Mouse (Mus musculus) adrenal gland, postnatal 36 days (tissue): ENCODE results near the gene Hoxd10. TPM values are rescaled to one million over a fixed set of nuclear protein-coding genes. Genes with fewer than 3 reads are reported as not detected.

Source experiments
- DNase-seq, 2 experiments: peaks; one replicate each; pipeline ENCODE4 v3.0.0; 2021; ENCODE audit warnings: mixed read lengths in 1 of 2
- total RNA-seq, 2 experiments: library from RNA; stranded (reverse); gene quantifications; 2 replicates each; pipeline ENCODE4 v1.2.3; 2021

Hoxd10 gene
- total RNA-seq, 2 experiments from 2014 or later: not detected

DNA sequence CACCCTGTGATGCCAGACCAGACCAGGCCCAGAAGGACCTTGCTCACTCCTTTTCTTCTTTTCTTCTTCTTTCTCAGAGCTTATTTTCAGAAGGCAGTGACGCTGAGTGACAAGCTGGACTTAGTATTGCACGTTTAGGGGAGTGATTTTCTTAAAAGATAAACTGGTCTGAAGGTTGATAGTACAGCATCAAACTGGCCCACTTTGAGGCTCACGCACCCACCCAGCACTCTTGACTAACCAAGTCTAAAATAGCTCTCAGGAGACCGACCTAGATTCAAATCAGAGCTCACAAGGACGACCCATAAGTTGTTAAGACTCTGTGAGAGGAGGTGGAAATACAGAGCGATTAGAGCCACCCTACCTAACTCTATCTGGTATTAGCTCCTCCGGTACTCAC is 25.3 kb upstream of the Hoxd10 start:
- no peak for DNase-seq

DNA sequence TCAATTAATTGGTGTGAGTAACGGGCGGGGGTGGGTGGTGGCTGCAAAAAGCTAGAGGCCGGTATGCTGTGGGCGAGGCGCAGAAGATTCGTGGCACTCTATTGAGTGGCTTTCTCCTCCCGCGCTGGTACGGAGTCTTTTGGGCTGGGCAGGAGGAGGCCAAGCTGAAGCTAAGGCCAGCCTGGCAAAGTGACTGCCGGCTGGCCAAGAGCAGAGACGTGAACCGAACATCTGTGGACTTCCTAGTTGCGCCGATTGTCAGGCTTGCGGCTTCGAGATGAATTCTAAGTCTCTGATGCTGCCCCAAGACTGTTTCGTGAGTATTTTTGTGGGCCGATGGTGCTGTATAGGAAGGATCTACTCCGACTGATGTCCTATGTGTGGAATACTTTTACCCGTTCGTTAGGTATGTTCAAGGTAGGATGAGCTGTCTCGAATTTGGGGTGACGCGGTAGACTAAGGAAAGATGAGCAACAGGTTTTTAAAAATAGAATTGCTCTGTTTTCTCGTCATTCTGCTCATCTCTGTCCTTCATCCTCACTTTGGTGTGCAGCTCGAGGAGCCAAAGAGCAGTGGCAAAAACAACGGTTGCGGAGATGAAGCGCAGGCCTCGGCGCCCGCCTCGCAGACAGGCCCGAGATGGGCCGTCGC is 24.4 kb upstream of the Hoxd10 start:
- DNase-seq: no peak

DNA sequence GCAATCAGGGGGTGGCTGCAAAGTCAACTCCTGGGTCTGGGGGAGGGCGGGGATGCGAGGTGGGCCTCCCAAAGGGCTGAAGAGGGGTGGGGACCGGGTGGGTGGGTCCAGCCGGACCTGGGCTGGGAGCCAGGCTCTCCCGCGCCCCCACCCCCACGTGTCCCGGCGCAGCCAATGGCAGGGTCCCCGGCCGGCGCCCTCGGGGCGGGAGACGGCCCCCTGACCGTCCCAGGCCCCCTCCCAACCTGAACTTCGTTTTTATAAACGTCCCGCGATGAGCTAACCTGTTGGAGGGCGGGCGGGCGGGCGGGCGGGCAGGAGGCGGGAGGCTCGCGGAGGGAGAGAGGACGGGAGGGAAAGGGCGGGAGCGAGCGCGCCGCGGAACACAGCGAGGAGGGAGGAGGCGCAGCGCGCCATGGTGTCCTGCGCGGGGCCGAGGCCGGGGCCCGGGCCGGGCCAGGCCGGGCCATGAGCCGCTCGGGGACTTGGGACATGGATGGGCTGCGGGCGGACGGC is 23.8 kb upstream of the Hoxd10 start, which contains the start of gene Hoxd13:
Gene Hoxd13 (plus strand): TSS at position 469 of the 516 bp plus-strand sequence.
- DNase-seq: no peak

DNA sequence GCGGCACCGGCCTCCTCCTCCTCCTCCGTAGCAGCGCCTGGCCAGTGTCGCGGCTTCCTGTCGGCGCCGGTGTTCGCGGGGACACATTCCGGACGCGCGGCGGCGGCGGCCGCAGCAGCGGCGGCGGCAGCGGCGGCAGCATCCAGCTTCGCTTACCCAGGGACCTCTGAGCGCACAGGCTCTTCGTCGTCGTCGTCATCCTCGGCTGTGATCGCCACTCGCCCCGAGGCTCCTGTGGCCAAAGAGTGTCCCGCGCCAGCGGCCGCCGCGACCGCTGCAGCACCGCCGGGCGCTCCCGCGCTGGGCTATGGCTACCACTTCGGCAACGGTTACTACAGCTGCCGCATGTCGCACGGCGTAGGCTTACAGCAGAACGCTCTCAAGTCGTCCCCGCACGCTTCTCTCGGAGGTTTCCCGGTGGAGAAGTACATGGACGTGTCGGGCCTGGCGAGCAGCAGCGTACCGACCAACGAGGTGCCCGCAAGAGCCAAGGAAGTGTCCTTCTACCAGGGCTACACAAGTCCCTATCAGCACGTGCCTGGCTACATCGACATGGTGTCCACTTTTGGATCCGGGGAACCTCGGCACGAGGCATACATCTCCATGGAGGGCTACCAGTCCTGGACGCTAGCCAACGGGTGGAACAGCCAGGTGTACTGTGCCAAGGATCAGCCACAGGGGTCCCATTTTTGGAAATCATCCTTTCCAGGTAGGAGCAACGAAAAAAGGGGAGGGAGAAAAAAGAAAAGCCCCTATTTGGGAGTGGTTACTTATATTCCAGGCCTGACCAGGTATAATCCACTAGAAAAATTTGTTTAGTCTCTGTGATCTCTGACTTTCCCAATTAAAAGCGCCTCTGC is 23.1 kb upstream of the Hoxd10 start:
- DNase-seq: no peak

DNA sequence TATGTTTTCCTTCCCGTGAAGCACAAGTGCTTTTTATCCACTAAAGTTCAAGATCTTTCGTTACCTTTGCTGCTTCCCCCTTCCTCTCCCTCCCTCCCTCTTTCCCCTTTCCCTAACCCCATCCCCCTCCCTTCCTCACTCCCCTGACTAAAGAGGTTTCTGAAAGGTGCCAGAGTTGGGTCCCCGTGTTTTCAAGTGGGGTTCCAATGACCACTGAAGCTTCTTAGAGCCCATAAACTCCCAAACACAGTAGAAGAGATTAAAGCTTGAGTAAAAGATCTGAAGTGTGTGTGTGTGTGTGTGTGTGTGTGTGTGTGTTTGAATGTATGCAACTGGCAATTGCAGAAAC is 22.5 kb upstream of the Hoxd10 start:
- no peak for DNase-seq

DNA sequence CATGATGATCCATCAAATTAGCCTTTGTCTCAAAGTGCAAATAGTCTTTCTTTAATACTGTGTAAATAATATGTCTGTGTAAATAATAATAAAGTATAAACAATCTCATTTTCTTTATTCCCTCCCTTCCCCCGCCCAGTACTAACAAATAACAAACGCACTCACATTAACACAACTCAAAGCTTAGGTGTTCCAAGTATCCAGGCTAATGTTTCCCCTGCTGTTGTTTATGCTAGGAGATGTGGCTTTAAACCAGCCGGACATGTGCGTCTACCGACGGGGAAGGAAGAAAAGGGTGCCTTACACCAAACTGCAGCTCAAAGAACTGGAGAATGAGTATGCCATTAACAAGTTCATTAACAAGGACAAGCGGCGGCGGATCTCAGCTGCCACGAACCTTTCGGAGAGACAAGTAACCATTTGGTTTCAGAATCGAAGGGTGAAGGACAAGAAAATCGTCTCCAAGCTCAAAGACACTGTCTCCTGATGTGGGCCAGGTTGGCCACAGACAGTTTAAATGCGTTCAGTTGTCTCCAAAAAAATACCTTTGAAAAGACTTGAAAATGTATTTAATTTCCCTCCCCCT is 22.0 kb upstream of the Hoxd10 start:
- DNase-seq: no peak

DNA sequence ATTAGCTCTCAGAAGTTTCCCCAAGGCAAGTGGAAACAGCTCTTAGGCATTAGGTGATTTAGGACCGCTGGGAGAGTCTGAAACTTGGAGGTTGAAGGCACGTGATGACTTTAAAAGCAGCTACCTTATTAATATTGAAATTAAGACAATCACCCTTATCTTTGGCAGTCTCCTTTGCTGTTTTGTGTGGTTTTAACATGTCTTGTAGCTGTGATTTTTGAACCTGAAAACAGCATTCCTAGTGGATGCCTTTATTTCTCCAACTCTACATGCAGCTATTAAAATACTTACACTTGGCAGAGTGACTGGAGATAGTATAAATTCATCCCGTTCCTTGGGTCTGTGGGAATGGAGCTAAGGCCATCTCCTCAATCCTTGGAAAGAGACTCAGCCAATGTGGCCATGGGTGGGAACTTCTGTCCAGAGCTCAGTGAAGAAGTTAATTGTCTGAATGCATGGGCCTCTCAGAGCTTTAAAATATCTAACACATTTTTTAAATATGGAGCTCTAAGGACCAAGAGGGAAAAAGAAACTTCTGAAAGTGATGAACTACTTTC is 21.0 kb upstream of the Hoxd10 start:
- DNase-seq: no peak

DNA sequence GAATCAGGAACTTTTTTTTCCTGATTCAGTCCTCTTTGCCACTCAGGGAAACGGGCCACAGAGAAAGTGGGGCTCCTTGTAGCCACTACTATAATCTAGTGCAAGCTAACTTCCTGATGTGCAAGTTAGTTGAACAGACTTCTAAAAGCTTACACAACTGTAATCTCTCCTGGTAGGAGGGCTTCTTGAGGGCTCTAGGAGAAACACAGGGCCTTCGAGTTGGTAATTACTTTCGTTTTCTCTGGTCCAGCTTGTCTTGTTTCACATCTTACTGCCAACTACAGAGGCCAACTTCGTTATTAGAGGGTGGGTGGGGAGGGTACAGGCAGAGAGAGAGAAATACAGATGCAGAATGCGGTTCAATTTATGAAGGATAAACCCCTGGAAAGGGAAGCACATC is 19.9 kb upstream of the Hoxd10 start:
- no peak for DNase-seq

DNA sequence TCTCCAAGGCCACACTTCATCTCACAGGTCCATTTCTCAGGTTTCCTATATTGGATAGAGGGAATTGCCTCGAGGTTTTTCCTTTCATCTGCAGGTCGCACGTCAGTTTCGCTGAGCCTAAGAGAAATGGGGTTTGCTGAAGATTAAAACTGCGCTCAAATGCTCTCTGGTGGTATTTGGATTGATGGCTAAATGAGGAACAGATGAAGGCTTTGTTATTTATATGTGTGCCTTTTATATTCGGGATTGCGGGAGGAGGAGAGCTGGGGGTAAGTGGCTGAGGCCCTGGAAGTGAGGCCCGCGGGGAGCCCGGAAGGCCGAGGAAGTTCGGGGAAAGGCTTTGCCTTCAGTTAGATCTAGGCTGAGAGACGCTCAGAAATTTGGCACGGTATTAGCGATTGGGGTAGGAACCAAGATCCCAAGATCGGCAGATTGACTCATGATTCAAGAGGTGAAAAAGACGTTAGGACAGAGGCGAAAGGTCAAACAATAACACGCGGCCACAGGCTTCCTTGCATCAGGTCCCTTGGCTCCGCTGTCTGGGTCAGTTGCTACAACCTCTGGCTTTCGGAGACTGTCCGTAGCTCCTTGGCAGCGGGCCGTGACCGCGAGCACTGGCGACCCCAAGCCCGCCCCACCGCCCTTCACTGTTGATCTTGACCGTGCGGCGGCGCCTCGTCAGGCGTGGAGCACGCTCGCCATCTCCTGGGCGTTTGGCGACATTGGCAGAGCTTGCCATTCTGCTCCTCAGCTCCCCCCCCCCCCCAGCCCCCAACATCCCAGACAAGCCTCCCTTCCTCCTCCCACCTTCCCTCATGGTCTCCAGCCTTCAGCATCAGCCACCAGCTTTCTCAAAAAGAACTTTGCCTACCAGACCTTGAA is 19.0 kb upstream of the Hoxd10 start:
- peak; percentile 61 to 67 for DNase-seq

DNA sequence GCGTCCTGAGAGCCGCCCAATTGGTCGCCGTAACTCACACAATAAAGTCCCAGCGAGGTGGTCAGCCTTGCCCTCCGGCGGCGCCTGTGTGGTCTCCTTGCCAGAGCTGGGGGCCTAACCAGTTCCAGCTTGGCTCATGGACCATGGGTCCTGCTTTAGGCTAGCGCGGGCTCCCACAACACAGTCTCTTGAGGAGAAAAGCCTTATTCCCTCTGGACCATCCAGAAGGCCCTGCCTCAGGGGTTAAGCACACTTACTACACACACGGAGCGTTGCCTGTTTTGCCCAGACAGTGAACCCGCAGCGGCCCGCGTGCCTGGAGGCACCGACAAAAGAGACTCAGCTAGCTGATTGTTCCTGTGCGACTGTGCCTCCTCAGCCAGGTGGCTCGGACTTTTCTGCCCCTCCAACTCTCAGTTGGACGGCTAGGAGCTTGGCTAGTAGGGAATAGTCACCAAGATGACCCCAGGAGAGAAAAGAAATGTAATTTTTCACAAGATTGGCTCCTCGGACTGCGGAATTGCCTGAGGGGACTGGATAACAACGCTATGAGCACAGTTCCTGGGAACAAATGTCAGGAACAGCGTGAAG is 17.8 kb upstream of the Hoxd10 start:
- DNase-seq: no peak

DNA sequence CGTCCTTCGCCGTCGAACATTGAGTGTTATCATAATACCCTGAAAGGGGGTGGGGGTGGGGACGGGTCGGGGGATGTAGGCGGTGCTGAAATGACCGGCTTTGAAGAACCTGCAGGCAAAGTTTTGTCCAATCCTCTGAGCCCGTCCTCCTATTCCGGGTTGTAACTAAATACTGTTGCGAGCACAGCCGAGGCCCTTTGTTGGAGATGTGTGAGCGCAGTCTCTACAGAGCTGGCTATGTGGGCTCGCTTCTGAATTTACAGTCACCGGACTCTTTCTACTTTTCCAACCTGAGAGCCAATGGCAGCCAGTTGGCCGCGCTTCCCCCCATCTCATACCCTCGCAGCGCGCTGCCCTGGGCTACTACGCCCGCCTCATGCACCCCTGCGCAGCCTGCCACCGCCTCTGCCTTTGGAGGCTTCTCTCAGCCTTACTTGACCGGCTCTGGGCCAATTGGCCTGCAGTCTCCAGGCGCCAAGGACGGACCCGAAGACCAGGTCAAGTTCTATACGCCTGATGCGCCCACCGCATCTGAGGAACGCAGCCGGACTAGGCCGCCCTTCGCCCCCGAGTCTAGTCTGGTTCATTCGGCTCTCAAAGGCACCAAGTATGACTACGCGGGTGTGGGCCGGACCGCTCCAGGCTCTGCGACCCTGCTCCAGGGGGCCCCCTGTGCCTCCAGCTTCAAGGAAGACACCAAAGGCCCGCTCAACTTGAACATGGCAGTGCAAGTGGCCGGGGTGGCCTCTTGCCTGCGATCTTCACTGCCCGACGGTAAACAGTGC is 16.7 kb upstream of the Hoxd10 start, which contains the start of gene Hoxd12:
Gene Hoxd12 (plus strand): TSS at position 133 of the 785 bp plus-strand sequence.
- DNase-seq: no peak

DNA sequence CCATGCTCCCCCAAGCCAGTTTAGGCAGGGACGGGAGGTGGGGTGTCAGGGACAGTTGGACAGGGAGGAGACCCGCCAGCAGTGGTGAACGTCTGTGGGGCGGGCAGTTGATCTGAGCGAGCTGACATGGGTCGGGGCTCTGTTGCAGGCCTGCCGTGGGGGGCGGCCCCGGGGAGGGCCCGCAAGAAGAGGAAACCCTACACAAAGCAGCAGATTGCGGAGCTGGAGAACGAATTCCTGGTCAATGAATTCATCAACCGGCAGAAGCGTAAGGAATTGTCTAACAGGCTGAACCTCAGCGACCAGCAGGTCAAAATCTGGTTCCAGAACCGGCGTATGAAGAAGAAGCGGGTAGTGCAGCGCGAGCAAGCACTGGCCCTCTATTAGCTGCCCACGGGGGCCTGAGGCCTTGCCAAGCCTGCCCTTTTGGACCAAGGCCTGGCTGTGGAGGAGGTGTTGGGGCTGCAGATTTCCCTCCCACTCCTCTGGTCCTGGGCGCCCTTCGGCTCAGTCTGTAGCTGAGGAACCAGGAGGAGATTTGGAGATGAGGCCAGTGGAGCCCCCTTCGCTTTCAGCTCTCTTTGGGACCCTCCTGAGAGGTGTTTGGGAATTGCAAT is 15.9 kb upstream of the Hoxd10 start:
- no peak for DNase-seq

DNA sequence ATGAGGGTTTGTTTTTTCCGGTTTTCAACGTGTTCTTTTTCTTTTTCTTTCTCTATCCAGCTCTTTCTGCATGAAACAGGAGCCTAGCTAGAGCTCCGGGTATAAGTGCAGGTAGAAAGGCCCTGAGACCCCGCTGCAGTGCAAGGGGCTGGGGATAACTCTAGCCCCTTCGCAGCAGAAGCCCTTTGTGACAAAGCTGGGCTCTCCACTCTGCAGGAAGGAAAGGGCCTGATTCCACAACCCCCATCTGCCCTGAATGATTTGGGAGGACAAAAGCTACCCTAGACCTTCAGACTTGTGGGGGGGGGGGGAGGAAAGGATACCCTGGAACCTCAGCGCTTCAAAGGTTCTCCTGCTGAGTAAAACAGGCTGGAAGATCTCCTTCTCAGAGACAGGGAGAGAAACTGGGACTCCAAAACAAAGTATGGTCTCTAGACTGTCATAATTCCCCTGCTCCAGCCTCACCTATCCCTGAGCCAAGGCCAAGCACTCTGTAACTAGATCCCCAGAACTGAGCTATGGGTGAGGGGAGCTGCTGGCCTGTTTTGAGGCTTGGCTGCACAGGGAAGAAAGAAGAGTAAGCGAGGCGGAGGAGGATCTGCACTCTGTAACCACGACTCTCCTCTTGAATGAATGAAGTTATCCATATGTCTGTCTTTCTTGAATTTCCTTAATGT is 15.2 kb upstream of the Hoxd10 start:
- no peak for DNase-seq

DNA sequence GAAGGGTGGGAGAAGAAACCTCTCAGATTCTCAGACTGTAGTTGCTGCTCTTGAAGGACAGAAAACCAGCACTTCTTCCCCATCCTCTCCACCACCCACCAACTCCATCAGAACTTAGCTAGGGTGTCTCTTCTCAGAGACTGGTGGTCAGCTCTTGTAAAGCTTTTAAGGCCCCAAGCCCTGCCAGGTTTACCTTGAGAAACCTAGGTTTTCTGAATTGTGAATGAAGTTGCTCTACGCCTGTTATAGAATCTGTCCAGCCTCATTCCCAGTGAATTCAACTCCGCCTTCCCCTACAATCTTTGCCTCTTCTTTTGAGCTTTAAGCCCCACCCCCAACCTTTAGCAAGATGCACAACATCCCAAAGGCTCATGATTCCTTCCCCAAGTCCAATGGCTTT is 14.6 kb upstream of the Hoxd10 start:
- DNase-seq: no peak

DNA sequence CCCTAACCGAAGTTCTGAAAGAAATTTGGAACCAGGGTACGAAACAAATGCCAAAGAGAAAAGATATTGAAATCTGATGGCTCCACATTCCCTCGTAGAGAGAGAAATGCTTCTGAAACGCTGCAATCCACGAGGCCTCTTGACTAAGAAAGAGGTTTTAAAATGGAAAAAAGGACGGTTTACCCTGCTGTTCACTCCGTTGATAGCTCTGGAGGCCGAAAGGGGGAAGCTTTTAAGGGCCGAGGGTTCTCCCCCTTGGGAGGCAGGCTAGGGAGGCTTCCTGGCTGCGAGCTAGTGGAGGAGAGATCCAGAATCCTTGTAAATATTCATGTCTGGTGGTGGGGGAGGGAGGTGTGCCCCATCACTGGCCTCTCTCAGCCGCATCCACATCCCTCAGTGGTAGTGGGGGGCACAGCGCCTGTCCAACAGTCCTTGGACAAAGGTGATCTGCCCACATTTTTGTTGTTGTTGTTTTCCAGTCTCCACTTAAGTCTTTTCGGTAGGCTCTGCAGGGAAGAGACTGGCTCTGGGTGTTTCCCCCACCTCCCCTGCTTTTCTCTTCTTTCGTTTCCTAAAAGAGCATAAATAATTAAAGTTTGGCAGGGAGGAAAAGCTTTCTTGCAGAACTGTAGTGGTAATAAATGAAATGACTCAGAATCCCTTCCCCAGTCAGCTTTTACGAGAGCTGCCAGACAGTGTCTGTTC is 12.7 kb upstream of the Hoxd10 start, which contains the start of gene Hoxd11:
Gene Hoxd11 (plus strand): TSS at position 667 of the 705 bp plus-strand sequence.
- DNase-seq: no peak

DNA sequence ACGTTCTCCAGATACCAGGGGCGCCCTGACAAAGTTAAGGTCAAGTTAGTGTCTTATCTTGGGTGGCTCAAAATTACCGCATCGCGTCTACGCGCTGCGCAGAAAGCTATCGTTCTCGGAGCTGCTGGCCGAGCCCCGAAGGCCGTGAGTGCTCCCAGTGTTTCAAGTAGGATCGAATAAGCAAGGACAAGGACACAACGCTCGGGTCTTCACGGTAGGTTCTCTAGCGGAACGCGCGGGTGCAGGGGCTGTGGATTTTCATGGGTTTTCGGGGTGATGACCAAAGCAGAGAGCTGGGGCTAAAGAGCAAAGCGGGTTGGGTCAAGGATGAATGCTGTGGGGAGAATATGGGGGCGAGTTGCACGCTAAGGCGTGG is 12.1 kb upstream of the Hoxd10 start:
- DNase-seq: no peak

DNA sequence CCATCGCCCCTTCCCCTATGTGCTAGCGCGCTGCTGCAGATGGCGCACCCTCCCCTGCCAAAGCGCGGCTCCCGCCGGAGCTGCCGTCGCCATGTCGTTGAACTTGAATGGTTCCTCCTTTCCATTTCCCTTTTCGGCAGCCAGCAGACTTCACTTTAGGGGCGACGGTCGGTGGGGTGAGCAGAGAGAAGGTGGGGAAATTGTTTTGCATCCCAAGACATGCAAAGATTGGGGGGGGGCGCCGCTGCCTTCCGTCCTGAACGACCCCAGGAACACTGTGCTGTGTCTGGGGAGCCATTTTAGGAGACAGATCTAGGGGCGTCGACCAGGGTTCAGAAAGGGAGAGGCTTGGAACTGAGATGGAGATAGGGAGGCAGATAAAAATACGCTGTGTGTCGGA is 11.7 kb upstream of the Hoxd10 start:
- no peak for DNase-seq

DNA sequence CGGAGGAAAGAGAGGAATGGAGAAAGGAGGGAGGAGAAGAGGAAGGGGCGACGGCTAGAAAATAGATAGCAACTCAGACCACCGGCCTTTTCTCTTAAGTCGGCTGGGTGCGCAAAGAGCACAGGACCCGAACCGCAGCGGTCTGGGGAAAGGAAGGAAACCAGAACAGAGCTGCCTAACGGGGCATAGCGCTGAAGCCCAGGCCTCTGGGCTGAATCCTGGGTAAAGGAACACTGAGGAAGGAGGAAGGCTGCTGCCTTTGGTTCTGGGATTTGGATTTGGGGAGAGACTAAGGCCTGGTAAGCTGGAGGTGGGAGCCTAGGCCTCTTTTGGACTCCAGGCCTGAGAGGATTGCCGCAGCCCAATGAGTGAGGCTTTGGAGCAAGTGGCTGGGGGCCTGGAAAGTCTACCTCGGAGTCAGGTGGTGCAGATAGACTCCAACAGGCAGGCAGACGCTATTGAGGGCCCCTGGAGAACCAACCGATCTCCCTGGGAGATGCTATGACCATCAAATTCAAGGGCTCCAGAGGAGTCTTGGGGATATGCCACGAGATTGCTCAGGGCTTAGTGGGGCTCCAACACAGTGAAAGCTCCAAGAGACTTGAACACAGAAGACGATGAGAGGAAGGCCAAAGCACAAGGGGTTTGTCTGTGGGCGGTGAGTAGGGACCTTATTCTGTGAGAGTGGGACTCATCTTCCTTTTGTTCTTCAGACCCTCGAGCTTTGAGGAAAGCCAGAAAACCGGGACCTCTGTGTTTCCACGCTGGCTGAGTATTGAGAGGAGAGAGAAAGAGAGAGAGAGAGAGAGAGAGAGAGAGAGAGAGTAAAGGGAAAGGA is 10.9 kb upstream of the Hoxd10 start:
- no peak for DNase-seq
